Mouse (Mus musculus): ENCODE data around the gene Plekhf1.

Gene Plekhf1

DNA sequence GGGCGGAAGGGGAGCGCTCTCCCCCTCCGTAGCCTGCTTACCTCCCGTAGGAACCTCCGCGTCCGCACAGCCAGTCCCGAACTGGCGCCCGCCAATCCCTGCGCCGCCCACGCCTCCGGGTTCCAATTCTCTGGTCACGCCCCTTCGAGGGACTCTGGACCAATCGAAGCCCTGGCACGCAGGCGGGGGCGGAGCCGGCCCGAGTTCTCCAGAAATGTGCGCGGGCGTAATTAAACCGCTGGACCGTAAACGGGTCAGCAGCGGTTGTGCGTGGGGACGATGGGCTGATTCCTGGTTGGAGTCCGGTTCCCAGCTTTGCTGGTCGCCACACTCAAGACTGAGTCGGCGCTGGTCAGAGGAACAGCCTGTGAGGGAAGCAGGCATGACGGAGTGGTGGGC, at the start of gene Plekhf1:
Gene Plekhf1, minus strand, starts transcription at position 117 of the 399 bp plus-strand sequence.
- peak; percentile 90 for DNase-seq (ENCODE audit: low spot score)

DNA sequence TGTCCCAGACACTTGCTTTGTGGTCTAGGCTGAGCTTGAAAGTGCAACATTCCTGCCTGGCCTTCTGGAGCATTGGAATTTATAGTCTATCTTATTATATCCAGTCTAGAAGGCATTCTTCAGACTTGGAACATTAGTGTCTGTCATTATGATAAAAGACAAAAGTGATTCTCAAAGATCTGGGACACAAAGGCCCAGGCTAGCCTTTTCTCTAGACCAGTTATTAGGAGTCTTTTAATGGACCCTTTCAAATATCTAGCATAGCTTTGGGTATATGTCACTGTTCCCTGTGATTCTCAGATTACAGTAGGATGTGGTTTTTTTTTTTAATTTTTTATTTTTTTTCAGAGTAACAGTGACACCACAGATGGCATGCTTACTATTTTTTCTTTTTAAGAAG, 44.7 kb upstream of the Plekhf1 start:
- DNase-seq (ENCODE audit: low spot score), result no peak

DNA sequence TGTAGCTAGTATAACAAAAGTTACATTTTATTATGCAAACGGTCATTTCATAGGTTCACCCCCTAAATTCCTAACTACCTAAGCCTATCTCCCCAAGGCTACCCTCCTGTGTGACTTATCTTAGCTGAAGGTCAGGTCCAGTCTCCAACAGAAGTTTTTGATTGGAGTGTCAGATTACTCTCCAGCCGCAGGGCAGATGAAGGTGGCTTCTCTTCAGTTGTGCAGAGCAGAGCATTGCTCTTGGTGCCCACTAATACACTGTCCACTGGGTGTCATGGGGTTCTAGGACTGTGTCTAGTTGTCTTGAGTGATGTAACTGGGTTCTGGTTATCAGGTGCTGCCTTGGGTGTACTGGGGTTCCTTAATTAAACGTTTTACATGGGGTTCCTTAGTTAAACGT, 44.0 kb upstream of the Plekhf1 start:
- no peak for DNase-seq (ENCODE audit: low spot score)

DNA sequence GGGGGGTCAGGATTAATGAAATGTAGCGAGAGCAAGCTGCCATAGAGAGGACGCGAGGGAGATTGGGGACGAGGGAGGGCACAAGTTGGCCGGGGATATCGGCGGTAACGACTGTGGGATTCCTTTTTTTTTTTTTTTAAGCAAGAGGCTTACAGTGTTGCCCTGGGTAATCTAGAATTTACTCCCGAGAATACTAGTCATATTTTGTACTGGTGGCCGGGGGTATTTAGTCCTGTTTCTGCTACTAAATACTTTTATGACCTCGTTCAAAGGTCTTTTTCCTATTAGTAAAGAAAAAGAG, 43.6 kb upstream of the Plekhf1 start:
- no peak for DNase-seq (ENCODE audit: low spot score)

DNA sequence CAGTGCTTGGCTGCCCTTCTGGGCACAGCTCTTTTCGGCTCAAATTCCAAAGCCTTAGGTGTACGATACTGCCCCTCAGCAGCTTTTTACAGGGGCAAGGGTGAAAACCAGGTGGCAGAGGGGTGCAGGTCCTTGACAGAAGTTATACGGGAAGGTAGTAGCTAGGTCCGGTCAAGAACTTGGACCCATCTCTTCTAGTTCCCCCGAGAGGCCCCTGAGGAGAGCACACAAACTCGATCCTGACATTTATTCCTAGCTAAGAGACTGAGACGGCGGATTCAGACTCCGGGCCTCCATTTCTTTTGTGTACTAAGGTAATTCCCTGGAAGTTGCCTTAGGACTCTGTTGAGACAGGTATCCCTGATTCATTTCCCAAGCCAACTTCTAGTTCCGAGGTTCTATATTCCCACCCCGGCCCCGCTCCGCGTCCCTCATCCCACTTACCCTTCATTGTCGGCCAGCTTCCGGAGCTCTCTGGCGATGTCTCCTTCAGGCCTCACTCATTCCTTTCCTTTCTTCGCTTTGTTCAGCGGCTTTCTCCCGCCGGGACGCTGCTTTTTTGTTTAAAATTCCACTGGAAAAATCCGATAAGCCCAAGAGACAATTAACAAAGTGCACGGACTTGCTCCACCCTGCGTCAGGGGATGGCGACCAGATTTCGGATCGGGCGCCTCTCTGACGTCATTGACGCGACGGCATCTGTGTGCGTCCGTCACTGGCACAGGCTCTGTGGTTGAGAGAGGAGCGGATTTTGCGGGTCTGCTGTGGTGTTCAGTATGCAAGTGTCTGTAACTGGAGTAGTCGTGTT, 43.1 kb upstream of the Plekhf1 start, which contains the start of gene Pop4:
Gene Pop4, minus strand, starts transcription at position 721 of the 808 bp plus-strand sequence.
- DNase-seq (ENCODE audit: low spot score), result peak; percentile 94

DNA sequence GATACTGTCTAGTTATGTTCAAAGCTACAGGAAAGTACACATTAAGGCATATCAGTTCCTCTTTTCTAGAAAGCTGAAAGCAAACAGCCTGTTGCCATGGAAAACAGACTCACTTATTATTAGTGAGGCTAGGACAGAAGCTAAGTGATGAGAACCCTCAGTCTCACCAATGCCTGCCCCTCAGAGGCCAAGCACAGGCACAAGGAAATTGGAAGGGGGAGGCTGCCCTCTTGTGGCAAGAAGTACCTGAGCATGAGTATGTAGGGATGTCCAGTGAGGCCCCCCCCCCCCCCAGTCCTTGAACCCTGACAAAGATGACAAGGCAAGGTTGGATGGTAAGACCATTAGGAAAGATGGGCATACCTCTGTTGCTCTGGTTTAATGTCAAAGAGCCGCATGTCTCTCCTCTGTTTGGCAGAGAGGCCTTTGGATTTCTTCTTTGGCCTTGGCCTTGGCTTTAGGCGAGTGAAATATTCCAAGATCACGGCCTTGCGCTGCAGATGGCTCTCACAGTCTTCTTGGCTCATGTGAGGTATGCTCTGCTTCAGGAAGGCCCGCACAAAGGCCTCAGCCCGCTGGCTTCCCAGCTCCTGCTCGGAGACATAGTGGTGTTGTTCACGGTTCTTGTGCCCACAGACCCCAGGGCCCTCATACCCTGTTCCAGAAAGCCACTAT, 39.3 kb upstream of the Plekhf1 start:
- peak; percentile 32 for DNase-seq (ENCODE audit: low spot score)

DNA sequence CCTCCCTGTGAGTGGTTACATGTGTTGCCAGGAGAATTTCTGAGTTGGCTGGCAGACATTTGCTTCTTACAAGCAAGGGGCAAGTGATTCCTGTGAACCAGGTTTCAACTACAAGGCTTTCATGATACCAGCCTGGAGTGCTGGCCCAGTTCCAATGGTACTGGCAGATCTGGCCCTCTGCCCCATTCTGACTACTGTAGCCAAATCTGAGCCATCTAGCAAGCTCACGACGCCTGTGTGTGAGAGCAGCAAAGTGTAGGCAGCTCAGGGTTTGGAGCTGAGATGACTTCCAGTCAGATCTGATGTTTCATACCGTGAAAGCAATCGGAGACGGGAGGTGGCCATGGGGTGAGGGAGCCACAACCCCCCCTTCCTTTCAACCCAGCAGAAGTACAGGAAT, 34.6 kb upstream of the Plekhf1 start:
- no peak for DNase-seq (ENCODE audit: low spot score)

DNA sequence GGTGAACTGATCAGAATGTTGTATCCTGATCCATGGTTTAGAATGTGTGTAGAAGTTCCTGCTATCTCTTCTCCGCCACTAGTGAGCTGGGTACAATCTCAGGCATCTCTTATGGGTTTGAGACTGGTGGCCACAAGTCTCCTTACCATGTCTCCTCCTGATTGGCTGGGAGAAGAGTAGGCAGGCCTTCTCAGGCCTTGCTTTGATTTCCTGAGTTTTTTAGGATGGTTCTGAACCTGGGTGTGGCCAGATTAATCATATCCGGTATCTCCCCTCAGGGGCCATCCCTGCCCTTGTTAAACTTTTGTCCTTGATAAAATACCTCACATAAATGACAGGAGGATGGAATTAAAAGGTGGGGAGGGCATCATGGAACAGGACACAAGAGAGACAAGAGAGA, 31.8 kb upstream of the Plekhf1 start:
- no peak for DNase-seq (ENCODE audit: low spot score)

DNA sequence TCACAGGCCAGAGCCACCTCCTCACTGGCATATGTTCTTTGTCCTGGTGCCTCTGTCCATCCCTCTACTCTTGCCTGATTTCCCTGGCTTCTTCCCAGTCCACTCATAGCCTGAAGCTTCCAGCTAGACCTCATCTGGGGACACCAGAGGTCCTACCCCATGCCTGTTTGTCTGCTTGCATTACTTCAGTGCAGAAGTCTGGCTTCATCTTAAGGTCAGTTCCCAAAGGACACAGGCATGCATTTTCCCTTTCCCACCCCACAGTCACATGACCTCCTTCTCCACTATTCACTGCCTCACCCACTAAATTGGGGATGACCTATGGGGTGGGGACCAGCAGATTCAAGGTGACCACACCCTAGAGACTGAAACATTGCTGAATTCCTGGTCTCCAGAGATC, 25.6 kb upstream of the Plekhf1 start:
- DNase-seq (ENCODE audit: low spot score), result no peak

DNA sequence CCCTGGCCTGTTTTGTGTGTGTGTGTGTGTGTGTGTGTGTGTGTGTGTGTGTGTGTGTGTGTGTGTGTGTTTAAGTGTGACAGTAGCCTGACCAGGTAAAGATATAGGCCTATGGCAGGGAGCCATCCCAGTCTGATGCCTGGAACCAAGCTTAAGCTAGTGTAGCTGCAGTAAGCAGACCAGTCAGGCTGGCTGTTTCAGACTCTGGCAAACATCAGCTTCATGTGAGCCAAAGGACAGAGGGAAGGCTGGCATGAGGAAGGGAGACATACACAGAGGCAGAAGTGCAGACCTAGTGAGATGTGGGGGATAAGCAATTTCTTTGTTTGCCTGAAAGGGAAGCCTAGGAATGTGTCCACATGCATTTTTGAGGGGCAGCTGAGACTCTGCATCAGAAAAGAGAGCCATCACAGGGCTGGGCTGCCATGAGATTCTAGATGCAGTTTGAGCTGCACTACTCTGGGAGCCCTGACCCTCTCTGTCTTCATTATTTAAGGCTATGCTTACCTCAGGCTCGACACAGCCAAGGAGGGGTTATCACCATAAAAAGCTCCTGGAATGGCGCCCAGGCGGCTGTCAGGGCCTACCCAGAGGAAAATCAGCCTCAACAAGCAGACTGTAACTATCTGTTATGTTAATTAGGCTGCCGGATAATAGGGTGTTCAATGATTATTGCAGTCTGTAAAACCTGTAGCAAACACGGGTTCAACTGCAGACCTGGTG, 23.8 kb upstream of the Plekhf1 start:
- DNase-seq (ENCODE audit: low spot score), result no peak

DNA sequence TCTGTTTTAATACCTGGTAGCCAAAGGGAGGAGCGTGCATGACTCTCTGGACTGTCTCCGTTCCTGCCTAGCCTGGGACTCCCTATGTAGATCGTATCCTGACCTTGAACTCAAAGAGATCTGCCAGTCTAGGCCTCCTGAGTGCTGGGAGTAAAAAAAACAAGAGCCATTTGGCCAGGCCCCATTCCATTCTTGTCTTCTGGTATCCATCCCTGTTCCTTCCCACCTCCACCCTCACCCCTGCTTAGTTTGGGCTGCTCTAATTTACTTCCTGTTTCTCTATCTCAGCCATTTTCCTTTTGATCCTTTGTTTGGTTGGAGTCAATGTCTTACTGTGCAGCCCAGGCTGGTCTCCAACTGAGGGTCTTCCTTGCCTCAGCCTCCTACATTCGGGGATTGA, 14.6 kb upstream of the Plekhf1 start:
- DNase-seq (ENCODE audit: low spot score), result no peak

DNA sequence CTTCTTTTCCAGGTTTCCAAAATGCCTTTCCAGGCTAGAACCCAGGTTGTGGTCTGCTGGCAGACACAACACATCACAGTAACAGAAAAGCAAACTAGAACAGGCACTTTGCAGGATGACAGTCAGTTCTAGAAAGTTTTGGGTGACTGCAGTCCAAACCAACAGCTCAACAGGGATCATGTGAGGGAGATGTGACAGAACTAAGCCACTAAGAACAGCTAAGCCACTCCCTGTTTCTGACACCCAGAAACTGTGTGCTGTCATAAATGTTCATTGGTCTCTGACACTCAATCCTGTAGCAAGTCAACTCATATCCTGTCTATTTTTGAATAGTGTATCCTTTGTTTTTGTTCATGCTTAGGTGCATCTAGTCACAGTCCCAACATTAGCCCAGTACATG, 9.3 kb upstream of the Plekhf1 start:
- no peak for DNase-seq (ENCODE audit: low spot score)

DNA sequence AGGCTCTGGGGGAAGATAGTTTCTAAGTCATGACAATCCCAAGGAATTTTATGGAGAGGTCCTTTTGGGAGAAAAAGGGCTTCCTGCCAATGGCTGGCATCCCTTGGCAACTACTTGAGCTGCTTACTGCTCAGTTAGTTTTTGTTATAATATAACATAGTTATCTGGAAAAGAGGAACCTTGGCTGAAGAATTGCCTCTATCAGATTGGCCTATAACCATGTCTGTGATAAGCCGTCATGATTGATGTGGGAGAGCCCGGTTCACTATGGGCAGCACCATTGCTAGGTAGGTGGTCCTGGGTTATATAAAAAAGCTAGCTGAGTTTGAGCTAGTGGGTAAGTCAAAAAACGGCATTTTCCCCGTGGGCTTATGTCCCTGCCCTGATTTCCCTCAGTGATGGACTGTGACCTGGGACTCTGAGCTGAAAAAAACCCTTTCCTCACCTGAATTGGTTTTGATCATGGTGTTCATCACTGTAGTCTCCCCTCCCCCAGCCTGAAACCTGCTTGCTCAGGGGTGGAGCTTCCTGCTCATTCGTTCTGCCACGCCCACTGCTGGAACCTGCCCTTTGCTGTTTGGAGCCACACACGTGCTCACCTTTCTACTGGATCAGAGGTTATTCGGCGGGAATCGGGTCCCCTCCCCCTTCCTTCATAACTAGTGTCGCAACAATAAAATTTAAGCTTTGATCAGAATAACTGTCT, 8.7 kb upstream of the Plekhf1 start:
- DNase-seq (ENCODE audit: low spot score), result no peak

DNA sequence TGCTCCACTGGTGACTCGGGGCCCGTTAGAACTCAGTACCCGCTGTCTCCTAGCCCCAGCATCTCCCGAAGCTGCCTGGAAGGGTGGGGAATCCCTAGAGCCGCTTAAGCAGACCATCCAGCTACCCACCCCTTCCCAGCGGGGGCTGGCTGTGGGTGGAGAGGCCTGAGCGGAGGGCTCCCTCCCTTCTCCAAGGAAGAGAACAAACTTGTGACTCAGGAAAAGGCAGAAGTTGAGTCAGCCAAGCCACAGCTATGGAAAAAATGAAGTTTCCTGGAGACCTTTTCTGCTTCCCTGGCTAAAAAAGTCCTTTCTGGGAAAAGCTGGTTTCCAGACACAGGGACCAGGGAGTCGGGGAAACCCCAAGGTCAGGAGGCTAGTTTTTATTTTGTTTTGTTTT, 2.5 kb upstream of the Plekhf1 start:
- DNase-seq (ENCODE audit: low spot score), result no peak

DNA sequence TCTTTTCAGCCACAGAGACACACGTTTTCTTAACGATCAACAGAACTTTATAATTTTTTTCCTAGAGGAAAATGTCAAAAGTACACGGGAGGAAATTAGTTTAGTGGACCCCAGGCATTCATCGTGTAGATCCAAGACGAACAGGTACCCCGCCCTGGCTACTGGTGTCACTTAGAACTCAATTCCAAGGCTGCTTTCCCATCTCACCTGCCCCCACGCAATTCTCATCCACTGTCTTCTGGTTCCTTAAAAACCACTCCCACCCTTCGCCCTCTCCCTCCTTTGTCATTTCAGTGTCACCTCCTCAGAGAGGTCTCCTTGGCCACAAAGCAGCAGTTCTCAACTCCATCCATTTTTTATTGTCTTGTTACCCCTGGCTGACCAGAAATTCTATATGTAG, 513 bp upstream of the Plekhf1 start:
- DNase-seq (ENCODE audit: low spot score), result no peak

DNA sequence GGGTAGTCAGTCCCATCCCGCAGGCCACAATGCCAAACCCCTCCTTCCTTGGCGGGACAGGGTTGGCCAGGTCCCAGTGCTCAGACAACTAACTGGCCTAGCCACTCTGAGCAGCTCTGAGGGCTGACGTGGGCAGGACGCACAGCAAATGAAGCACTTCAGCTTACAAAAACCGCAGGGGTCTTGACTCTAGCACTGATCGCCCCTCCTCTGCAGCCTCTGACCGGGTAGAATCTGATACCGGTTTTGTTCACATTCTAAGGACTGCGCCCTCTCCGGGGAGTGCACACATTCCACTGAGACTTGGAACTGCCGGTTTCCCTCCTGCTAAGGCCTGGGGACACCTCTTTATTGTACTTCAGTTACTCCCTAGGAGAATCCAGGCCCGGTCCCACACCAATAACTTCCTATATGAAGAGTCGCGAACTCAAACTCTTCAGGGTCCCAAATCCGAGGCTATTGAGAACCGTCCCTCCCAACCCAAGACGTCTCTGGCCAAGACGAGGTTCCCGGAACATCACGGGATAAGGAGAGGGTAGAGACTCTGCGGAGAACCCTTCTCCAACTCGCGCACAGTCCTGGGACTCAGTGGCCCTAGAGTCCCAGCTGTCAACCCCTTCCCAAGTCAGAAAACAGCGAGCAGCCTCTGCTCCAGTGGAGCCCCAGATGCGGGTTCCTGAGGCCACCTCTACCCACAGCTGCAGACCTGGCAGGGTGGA, 476 bp downstream of the Plekhf1 start:
- DNase-seq (ENCODE audit: low spot score), result peak; percentile 73

DNA sequence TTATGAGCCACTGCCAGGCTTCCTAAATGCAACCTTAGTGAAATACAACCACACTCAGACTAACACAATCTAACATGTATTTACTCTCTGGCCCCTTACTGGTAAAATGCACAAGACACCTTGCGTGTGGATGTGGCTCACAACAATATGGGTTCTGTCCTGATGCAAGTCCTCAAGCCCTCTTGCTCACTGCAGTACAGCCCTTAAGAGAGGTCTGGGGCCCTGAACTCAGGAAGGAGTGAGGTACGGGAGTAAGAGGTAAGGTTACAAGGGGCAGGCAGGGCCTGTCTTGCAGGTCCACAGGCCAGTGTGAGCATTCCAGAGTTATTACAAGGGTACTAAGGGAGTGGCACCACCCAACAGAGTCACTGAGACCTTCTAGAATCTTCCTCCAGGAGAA, 1.6 kb downstream of the Plekhf1 start:
- DNase-seq (ENCODE audit: low spot score), result no peak

DNA sequence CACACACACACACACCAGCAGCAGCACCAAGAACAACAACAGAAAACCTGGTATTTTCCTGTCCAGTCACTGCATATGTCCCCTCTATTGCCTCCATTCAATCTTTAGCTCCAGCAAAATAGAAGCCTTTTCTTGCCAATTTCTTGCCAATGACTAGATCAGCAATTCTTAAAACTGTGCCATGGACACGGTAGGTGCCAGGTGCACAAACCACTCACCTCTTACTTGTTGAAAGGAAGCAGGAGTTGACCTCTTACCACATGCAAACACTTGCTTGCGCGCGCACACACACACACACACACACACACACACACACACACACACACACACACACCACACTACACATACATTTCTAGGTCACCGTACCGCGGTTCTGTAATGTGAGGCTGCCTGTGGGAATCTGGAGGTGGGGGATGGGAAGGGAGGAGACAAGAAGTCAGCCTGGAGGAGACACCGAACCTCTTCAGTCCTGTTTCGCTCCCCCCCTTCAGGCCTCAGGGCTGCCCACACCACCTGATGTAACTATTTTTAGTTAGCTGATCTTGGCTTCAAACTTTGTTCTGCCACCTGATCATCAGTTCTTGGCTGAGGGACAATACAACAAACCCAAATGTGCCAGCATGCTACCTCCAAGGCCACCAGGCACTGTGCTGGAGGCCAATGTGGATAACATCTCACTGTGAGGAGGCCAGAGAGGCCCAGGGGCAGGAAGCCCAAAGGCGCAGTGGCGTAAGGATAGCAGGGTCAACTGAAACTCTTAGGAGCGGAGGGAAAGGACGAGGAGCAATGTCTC, 3.0 kb downstream of the Plekhf1 start:
- no peak for DNase-seq (ENCODE audit: low spot score)

DNA sequence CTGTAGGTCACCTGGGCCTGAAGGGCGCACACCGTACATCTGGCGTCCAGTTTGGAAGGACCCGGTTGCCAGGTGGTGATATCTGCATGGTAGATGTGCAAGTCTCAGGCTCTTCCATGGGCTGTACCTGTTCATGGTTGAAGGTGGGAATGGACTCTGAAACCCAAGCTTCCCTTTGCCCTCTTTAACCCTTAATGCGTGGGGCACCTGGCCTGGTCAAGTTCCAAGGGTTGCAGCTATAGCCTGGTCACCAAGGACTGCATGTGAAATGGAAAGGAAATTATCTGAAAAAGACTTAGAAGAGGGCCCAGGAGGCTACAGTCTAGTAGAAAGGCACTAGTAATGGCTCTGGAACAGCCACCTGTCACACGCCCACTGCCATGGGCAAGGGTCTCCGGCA, 7.0 kb downstream of the Plekhf1 start:
- no peak for DNase-seq (ENCODE audit: low spot score)

DNA sequence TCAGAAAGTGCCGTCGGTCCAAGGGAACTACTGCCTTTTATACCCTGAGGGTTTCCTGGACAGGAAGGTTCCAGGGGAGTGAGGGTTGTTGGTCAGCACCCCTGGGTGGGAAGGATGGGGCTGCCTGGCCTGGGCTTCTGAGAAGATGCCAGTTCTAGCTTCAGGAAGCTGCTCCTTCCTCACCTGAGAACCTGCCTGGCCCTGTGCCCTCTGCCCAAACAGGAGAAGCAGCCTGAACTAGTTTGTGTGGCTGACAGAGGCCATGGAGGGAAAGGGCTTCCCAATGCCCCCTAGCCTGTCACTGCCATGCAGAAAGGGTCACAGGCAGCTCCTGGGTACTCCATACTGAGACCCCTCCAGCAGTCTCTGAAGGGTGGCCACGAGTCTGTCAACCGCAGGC, 8.3 kb downstream of the Plekhf1 start:
- no peak for DNase-seq (ENCODE audit: low spot score)

All from ovary, postnatal 14 days (tissue).